Mouse (Mus musculus) ES-Bruce4 (cell line): ENCODE results near the gene Rbbp5. TPM values are rescaled to one million over a fixed set of nuclear protein-coding genes. Genes with fewer than 3 reads are reported as not detected.

Experiments used
- H3K27ac ChIP-seq: 2 replicates; pipeline ENCODE4 v1.5.1; 2012; ENCODE audit warnings: low read length, inconsistent platforms; ENCODE audit not compliant: insufficient read depth
- H3K27me3 ChIP-seq: 2 replicates; pipeline ENCODE4 v1.6.1; 2012; ENCODE audit warnings: mild to moderate bottlenecking, low read length, inconsistent platforms; ENCODE audit not compliant: control insufficient read depth, poor library complexity, insufficient read depth, severe bottlenecking
- H3K36me3 ChIP-seq: 2 replicates; pipeline ENCODE4 v1.6.1; 2012; ENCODE audit warnings: inconsistent platforms, mild to moderate bottlenecking, low read length, moderate library complexity; ENCODE audit not compliant: control insufficient read depth, poor library complexity, insufficient read depth, severe bottlenecking
- H3K4me1 ChIP-seq: one replicate; pipeline ENCODE4 v1.8.1; 2011; ENCODE audit warnings: low read length; ENCODE audit not compliant: control insufficient read depth, insufficient read depth
- H3K4me3 ChIP-seq: 2 replicates; pipeline ENCODE4 v1.5.1; 2011; ENCODE audit warnings: low read depth, mild to moderate bottlenecking, low read length
- H3K9ac ChIP-seq: 2 replicates; pipeline ENCODE4 v1.6.1; 2012; ENCODE audit warnings: low read depth, mild to moderate bottlenecking, inconsistent platforms; ENCODE audit not compliant: poor library complexity, severe bottlenecking
- H3K9me3 ChIP-seq: replicated peaks from 2 replicates; pipeline ENCODE4 v1.6.1; 2012; ENCODE audit warnings: mild to moderate bottlenecking, low read length, inconsistent platforms; ENCODE audit not compliant: control insufficient read depth, poor library complexity, insufficient read depth, severe bottlenecking
- CTCF ChIP-seq: IDR thresholded peaks from one replicate; pipeline ENCODE4 v1.8.1; 2011; ENCODE audit warnings: low read depth, low read length
- EP300 ChIP-seq: IDR thresholded peaks from 2 replicates; pipeline ENCODE4 v1.6.1; 2011; ENCODE audit warnings: low read depth, low read length; ENCODE audit not compliant: insufficient read depth
- POLR2A ChIP-seq: IDR thresholded peaks from one replicate; pipeline ENCODE4 v1.8.1; 2011; ENCODE audit warnings: low read length; ENCODE audit not compliant: insufficient read depth
- polyA plus RNA-seq: library from polyadenylated mRNA; stranded (reverse); fragments of >200 nt; gene quantifications from 2 replicates; pipeline ENCODE4 v1.2.4, GENCODE M21; 2011; ENCODE audit warnings: low read depth; ENCODE audit not compliant: missing spikeins, insufficient read depth, insufficient read length

Rbbp5 gene
- polyA plus RNA-seq, 1 experiment: 85.4 TPM

DNA sequence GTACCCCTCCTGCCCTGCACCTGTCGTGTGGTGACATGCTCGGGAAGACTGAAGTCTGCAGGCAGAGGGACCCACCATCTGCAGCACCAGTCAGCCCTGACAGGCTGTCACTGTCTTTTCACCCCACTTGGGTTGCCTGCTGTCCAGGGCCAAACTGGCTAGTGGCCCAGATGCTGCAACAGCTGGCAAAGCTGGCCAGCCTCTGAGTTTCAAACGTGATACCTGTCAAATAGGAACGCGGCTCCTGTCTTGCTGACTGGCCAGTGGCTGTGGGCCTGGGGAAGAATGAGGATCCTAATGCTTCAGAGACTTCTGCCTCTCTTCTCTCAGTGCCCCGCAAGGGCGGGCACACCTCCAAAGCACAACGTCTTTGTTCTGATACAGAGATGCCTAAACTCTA lies 66.6 kb downstream of the Rbbp5 start:
- Histone ChIP-seq H3K27ac (no peak overlapping the region), H3K9ac (no peak overlapping the region), H3K36me3 (no peaks in the 10 kb centered on the region), H3K27me3 (no peaks in the 10 kb centered on the region), H3K4me1 (no peaks in the 10 kb centered on the region), H3K9me3 (no peaks in the 10 kb centered on the region), H3K4me3 (no peak overlapping the region)
- TF ChIP-seq POLR2A (no peak), CTCF (no peak), EP300 (no peak)

Other genes with a start within 250 kb of the Rbbp5 start
- gene Gm10188, start 247.6 kb upstream of the Rbbp5 start, polyA plus RNA-seq: not detected in 2 replicates
- 0.60 and 0.72 TPM in 2 replicates for gene Klhdc8a, start 178.7 kb upstream of the Rbbp5 start, polyA plus RNA-seq
- 20.0 and 21.7 TPM in 2 replicates for gene Nuak2, start 161.2 kb upstream of the Rbbp5 start, polyA plus RNA-seq
- gene Tmcc2, start 86.1 kb upstream of the Rbbp5 start, polyA plus RNA-seq: 11.0 and 11.1 TPM in 2 replicates
- 19.9 and 22.5 TPM in 2 replicates for gene Dstyk, start 59.8 kb upstream of the Rbbp5 start, polyA plus RNA-seq
- 8.6 and 10.1 TPM in 2 replicates for gene Tmem81, start 28.9 kb downstream of the Rbbp5 start, polyA plus RNA-seq
- 3.0 and 3.1 TPM in 2 replicates for gene Cntn2, start 65.9 kb downstream of the Rbbp5 start, polyA plus RNA-seq